Mouse (Mus musculus) forebrain, embryonic 11.5 days (tissue): ENCODE results near the gene Fcna. TPM values are rescaled to one million over a fixed set of nuclear protein-coding genes. Genes with fewer than 3 reads are reported as not detected.

ENCODE experiments used
- ATAC-seq: fragments of 200-750 bp; cut with Nextera tagmentation; replicated peaks from 2 replicates; pipeline ENCODE4 v1.8.0; 2017; ENCODE audit warnings: moderate TSS enrichment; ENCODE audit not compliant: low FRiP score
- DNase-seq: peaks from one replicate; pipeline ENCODE4 v3.0.0-alpha.2; 2017; ENCODE audit warnings: low spot score
- H3K27ac ChIP-seq: fragments of 300-500 bp; sonication (generic); 2 replicates; pipeline ENCODE4 v1.5.1; 2014; ENCODE audit warnings: low read depth, low read length
- H3K27me3 ChIP-seq: fragments of 300-500 bp; sonication (generic); 2 replicates; pipeline ENCODE4 v1.6.1; 2014; ENCODE audit warnings: mild to moderate bottlenecking, low read length, mixed read lengths; ENCODE audit not compliant: control insufficient read depth, insufficient read depth
- H3K36me3 ChIP-seq: fragments of 300-500 bp; sonication (generic); 2 replicates; pipeline ENCODE4 v1.6.1; 2014; ENCODE audit warnings: mild to moderate bottlenecking, low read length, moderate library complexity, mixed read lengths; ENCODE audit not compliant: control insufficient read depth, insufficient read depth
- H3K4me1 ChIP-seq: fragments of 300-500 bp; sonication (generic); replicated peaks from 2 replicates; pipeline ENCODE4 v1.6.1; 2014; ENCODE audit warnings: low read length, mixed read lengths; ENCODE audit not compliant: control insufficient read depth, insufficient read depth
- H3K4me2 ChIP-seq: fragments of 300-500 bp; sonication (generic); 2 replicates; pipeline ENCODE4 v1.6.1; 2014; ENCODE audit warnings: low read depth, mild to moderate bottlenecking, low read length, moderate library complexity, mixed read lengths; ENCODE audit not compliant: severe bottlenecking
- H3K4me3 ChIP-seq: fragments of 300-500 bp; sonication (generic); 2 replicates; pipeline ENCODE4 v1.5.1; 2014; ENCODE audit warnings: low read depth, low read length
- H3K9ac ChIP-seq: fragments of 300-500 bp; sonication (generic); 2 replicates; pipeline ENCODE4 v1.6.1; 2014; ENCODE audit warnings: low read length
- H3K9me3 ChIP-seq: fragments of 300-500 bp; sonication (generic); 2 replicates; pipeline ENCODE4 v1.6.1; 2016; ENCODE audit warnings: low read length, mixed read lengths; ENCODE audit not compliant: control insufficient read depth
- WGBS: fragments of 180-500 bp; shearing (Covaris S2); extraction: QIAGEN DNeasy Blood & Tissue Kit; methylation state at CpG from one replicate; pipeline ENCODE4 v1.1.7; 2014; 5-methylcytosine and 5-hydroxymethylcytosine counted together
- polyA plus RNA-seq: library from polyadenylated mRNA; unstranded; fragments of >200 nt; fragmentation: Nextera tagmentation; extraction: Ambion mirVana; gene quantifications from 2 replicates; pipeline ENCODE4 v1.2.1, GENCODE M21; 2014

Gene Fcna
- polyA plus RNA-seq, 1 experiment from 2014 or later = 0.95 TPM

GRCm38 (mm10) chr2:25578796-25579736 lies 48.8 kb downstream of the Fcna start:
- H3K4me3 ChIP-seq = no peak overlapping the region

GRCm38 (mm10) chr2:25577951-25578795 lies 49.7 kb downstream of the Fcna start:
- Histone ChIP-seq H3K4me2 (peak overlapping the region; percentile 31), H3K9me3 (no peaks in the 10 kb centered on the region), H3K27me3 (peaks cover 58% of the 10 kb centered on the region), H3K4me1 (peaks cover 28% of the 10 kb centered on the region), H3K4me3 (peak overlapping the region; percentile 19), H3K36me3 (no peaks in the 10 kb centered on the region), H3K9ac (peak overlapping the region; percentile 23; the same call in 1 of the 2 replicates), H3K27ac (no peak overlapping the region)
- 4% methylated on average over 75 of the region's 75 CpGs for WGBS
- DNase-seq (peak; percentile 75), ATAC-seq (no peak)

More at GRCm38 (mm10) chr2:25578796-25579736, 48.8 kb downstream of the Fcna start:
- peaks cover 23% of the 10 kb centered on the region for H3K4me1 ChIP-seq
- H3K4me2 ChIP-seq = 0 out of 2 replicates have a peak overlapping the region, but pooled peaks have one; percentile 15
- WGBS = 6% methylated on average over 76 of the region's 77 CpGs
- DNase-seq = peak; percentile 64
- no peak overlapping the region for H3K9ac ChIP-seq
- no peak for ATAC-seq
- H3K27me3 ChIP-seq = peaks cover 58% of the 10 kb centered on the region
- H3K36me3 ChIP-seq = peaks cover 2% of the 10 kb centered on the region; the same call in 1 of the 2 replicates
- H3K27ac ChIP-seq = no peak overlapping the region
- no peaks in the 10 kb centered on the region for H3K9me3 ChIP-seq

GRCm38 (mm10) chr2:25576965-25577891 lies 50.6 kb downstream of the Fcna start:
- 14% methylated on average over 92 of the region's 92 CpGs for WGBS
- peak overlapping the region; percentile 23; the same call in 1 of the 2 replicates for H3K9ac ChIP-seq
- peak; percentile 58 for DNase-seq

GRCm38 (mm10) chr2:25576028-25576850 lies 51.6 kb downstream of the Fcna start:
- Histone ChIP-seq H3K4me2 (peak overlapping the region; percentile 83), H3K36me3 (no peaks in the 10 kb centered on the region), H3K4me3 (no peak overlapping the region), H3K9me3 (no peaks in the 10 kb centered on the region), H3K27me3 (peaks cover 56% of the 10 kb centered on the region), H3K27ac (no peak overlapping the region), H3K9ac (peak overlapping the region; percentile 67; the same call in 1 of the 2 replicates), H3K4me1 (peaks cover 25% of the 10 kb centered on the region)
- ATAC-seq = no peak
- no peak for DNase-seq
- WGBS = 70% methylated on average over 16 of the region's 16 CpGs

More at GRCm38 (mm10) chr2:25576965-25577891, 50.6 kb downstream of the Fcna start:
- Histone ChIP-seq H3K27me3 (peaks cover 58% of the 10 kb centered on the region), H3K27ac (no peak overlapping the region), H3K4me2 (peak overlapping the region; percentile 31), H3K36me3 (no peaks in the 10 kb centered on the region), H3K4me3 (peak overlapping the region; percentile 19), H3K4me1 (peaks cover 28% of the 10 kb centered on the region), H3K9me3 (no peaks in the 10 kb centered on the region)
- no peak for ATAC-seq

- DNase-seq = peak; percentile 74
- H3K9me3 ChIP-seq = no peaks in the 10 kb centered on the region
- peaks cover 49% of the 10 kb centered on the region for H3K27me3 ChIP-seq
These were observed 52.3 kb downstream of the Fcna start for GRCm38 (mm10) chr2:25575432-25576027.

More at GRCm38 (mm10) chr2:25575432-25576027, 52.3 kb downstream of the Fcna start:
- WGBS = 13% methylated on average over 21 of the region's 21 CpGs
- H3K9ac ChIP-seq = peak overlapping the region; percentile 67
- H3K4me3 ChIP-seq = peak overlapping the region; percentile 61
- H3K4me2 ChIP-seq = peak overlapping the region; percentile 83
- peaks cover 24% of the 10 kb centered on the region for H3K4me1 ChIP-seq
- H3K36me3 ChIP-seq = no peaks in the 10 kb centered on the region
- H3K27ac ChIP-seq = peak overlapping the region; percentile 60; the same call in 1 of the 2 replicates
- ATAC-seq = no peak
